Mouse (Mus musculus) hematopoietic stem cell, adult 5-6 weeks (primary cell): ENCODE data around the gene Fgd3. TPM values are rescaled to one million over a fixed set of nuclear protein-coding genes. Genes with fewer than 3 reads are reported as not detected.

ENCODE experiments used
- ATAC-seq, 2 experiments: fragments of 125-278 bp in 1 of 2; replicated peaks in 1 of 2; 2 replicates each; pipeline ENCODE4 v1.8.0; 2016 to 2017; ENCODE audit warnings: inconsistent platforms in 2 of 2, mild to moderate bottlenecking in 2 of 2, moderate number of reproducible peaks in 2 of 2, low read depth in 1 of 2, moderate TSS enrichment in 1 of 2; ENCODE audit not compliant: low FRiP score in 2 of 2, poor library complexity in 2 of 2, severe bottlenecking in 2 of 2, insufficient read depth in 1 of 2, low TSS enrichment in 1 of 2
- total RNA-seq: library from RNA; stranded (forward); fragments of 172-1452, 232-1000 nt; gene quantifications from 2 replicates; pipeline ENCODE4 v1.2.3, GENCODE M21; 2017

The Fgd3 gene
- total RNA-seq, 1 experiment from 2014 or later: 13.0 TPM

GRCm38 (mm10) chr13:49282168-49282567, 37.9 kb downstream of the Fgd3 start:
- ATAC-seq: no peak

DNA sequence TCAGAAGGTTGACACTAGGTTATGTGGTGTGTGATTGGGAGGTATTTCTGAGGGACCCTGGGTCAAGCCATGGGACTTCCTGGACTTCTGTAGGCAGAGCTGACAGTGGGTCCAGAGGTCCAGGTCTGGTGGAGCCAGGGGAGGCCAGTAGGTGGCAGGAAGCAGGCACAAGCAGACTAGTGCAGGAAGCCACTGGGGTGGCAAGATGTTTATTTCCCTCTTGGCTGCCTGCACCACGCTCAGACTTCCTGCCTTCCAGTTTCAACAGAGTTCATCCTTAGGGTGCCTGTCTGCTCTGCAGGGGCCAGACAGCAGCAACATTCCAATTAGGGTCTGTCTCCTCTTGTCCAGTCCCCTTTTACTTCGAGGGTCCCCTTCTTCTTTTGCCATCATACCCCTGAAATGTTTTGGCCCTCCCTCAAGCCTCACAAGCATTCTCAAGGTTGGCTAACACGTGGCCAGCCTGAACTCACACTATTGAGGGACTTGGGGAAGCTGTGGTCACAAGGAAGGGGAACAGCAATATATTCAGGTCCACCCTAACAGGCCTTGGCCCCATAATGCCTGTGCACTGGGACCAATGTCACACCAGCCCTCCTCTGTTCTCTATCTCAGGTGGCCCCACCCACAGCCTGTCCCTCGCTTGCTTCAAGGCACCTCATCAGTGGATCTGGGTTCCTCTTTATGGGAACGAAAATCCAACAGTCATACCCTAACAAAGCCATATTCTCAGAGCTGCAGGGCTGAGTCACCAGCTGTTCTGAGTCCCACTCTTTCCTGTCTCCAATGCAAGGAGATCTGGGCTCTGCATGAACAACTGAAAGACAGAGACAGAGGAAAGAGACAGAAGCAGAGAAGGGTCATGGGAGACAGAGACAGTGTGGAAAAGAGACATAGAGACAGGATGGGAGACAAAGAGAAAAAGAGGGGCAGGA, 48.0 kb downstream of the Fgd3 start:
- ATAC-seq: peak; percentile 78 to 80

- no peak; a peak in 1 of 4 replicates for ATAC-seq
Observed at GRCm38 (mm10) chr13:49270500-49270899, 49.6 kb downstream of the Fgd3 start.

DNA sequence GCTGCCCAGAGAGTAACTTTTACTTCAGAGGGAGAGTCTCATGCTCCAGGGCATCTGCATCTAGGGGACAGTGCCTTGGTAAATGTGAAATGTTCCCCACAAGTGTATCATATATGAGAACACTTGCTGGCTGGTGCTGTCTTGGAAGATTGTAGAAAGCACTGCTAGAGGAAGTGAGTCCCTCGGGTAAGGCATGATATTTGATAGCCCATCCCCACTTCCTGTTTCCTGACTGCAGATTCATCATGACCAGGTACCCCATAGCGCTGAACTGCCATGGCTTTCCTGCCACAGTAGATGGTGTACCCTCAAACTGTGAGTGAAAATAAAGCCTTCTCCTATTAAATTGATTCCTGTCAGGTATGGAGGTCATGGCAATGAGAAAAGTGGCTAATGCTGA, 52.5 kb downstream of the Fgd3 start:
- peak in 1 of 2 experiments; percentile 30; a peak in 1 of 4 replicates for ATAC-seq

DNA sequence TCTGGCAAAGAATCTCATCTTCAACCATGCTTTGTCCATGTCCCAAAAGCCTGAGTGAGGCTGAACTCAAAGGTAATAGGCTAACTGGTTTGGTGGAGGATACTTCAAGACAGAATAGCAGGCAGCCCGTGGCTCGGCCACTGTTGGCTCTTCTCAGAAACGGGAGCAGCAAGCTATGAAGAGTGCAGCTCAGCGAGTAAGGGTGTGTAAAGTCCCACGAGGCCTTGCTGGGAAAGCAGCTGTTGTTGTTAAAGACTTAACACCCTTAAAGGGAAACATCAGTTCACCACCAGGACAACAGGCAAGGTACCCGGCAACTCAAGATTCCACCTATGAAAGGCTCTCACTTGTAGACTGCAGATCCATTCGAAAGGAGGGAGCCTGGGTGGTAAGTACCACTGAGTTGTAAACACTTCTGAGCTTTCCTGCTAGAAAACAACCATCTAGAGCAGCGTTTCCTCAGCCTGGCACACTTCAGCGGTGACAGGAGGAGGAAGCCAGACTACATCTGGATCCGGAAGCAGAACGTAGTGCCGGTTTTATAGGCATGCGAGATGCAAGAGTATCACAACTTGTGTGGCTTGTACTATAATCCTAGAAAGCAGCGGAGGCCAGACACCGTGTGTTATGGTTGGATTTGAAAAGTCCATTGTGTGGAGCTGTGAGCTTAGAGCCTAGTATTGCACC, 59.9 kb downstream of the Fgd3 start:
- peak; percentile 54 to 65; a peak in 3 of 4 replicates for ATAC-seq

GRCm38 (mm10) chr13:49257819-49258313, 62.2 kb downstream of the Fgd3 start:
- no peak for ATAC-seq

- ATAC-seq: no peak
Observed at GRCm38 (mm10) chr13:49252746-49253145, 67.4 kb downstream of the Fgd3 start.

- no peak for ATAC-seq
Observed at GRCm38 (mm10) chr13:49252113-49252512, 68.0 kb downstream of the Fgd3 start.

GRCm38 (mm10) chr13:49250716-49251517, 69.2 kb downstream of the Fgd3 start:
- ATAC-seq: no peak

DNA sequence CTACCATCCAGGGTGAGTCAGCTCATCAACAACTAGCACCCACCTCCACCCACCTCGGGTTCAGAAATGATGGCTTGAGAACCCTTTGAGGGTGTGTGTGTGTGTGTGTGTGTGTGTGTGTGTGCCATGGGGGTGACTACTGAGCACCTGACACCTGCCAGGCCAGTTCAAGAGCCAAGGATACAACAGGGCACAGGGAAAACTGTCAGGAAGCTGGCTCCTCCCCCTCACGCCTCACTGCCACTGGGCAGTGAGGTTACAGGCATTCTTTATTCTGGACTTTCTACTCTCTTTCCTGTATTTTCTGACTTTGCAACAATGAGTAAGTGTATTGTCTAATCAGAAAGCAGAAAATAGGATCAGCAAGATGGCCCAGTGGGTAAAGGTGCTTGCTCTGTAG, 70.5 kb downstream of the Fgd3 start:
- ATAC-seq: no peak

- ATAC-seq: no peak
Observed at GRCm38 (mm10) chr13:49248923-49249322, 71.2 kb downstream of the Fgd3 start.

GRCm38 (mm10) chr13:49248467-49248862, 71.6 kb downstream of the Fgd3 start, which contains the start of gene Susd3:
TSS of gene Susd3 (minus strand) at chr13:49248706.
- no peak for ATAC-seq

DNA sequence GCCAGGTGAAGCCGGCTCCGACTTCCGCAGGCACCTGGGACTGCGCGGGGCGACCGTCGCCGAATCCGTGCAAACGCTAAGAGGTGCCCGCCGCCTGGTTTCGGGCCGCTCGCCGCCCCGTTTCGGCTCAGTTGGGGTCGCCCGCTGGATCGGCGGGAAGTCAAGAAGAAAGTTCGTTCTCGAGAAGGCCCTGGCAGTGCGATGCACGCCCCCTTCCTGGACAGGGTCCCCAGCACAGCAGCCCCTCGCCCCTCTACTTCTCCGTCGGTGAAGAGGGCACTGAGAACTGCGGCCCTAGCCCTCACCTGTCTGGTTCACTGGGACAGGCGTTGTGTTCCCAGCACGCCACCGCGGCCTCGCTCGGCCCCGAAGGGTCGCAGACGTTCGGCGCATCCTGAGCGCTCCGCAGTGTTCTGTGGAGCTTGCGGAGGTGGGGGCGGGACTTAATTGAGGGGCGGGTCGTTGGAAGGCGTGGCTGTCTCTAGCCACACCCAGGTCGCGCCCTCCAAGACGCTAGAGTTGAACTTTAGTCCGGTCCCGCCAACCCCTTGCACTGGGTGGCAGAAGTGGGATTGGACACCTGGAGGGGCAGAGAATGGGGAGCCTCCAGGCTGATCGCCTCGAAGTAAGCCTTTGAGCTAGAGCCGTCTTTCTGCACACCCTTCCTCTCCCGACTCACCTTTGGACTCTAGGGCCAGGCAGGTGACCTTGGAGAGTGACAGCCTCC, 72.2 kb downstream of the Fgd3 start:
- peak; percentile 54 to 67 for ATAC-seq

DNA sequence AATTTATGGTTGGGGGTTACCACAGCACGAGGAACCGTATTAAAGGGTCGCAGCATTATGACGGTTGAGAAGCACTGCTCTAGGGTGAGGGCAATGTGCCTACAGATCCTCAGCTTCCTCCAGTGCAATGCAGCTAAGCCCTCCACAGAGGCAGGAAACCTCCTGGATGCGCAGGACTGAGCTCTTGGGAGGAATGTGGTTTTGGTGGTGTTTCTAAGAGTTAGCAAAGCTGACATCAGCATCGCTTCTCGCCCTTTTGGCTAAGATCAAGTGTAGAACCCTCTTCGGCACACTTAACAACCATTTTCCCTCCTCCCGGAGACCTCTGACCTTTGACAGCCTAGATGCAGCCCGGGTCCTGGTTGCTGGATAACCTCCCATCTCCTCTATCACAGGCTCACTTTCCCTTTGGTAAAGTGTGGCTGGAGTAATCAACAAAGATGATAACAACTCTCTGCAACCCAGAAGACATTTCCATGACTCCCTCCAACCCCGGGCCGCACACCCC, 72.8 kb downstream of the Fgd3 start:
- ATAC-seq: 0 out of 4 replicates have a peak, but pooled peaks of 1 of the 2 experiments have one; percentile 1

DNA sequence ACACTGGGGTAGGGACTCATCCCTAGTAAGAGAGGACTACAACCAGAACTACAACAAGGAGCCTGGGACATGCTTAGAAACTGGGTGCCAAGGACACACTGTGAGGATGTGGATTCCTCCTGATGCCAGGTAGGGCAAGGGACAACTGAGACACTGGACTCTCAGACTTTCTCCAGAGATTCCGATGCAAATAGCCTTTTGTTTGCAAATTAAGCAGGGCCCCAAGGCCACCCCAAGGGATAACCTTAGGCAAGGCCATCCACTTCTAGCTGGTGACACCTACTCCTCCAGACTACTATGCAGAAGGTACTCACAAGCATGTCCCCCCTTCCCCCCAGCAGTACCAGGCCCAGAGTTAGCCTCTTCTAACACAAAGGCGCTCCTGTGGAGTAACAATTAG, 73.5 kb downstream of the Fgd3 start:
- no peak for ATAC-seq

DNA sequence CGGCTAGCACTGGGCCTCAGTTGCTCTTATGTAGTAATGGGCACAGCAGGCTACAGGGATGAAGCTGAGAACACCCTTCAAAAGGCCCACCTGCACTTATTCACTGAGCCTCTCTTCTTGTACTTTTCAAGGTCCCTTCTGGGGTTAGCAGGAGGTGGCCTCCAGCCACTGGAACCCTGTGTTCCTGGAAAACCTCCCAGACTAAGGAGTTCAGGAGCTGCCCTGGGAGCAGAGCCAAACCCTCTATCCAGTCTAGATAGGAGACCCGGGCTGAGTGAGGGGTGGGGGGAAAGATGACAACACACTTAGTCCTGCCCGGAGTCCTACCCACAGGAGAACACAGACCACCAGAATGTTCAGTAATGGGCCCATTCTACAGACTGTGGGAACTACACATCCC, 74.1 kb downstream of the Fgd3 start:
- no peak for ATAC-seq

- ATAC-seq: no peak
Observed at GRCm38 (mm10) chr13:49245251-49245650, 74.9 kb downstream of the Fgd3 start.
